ENCODE assay signal across 9 mouse cellular contexts in the genomic region with DNA sequence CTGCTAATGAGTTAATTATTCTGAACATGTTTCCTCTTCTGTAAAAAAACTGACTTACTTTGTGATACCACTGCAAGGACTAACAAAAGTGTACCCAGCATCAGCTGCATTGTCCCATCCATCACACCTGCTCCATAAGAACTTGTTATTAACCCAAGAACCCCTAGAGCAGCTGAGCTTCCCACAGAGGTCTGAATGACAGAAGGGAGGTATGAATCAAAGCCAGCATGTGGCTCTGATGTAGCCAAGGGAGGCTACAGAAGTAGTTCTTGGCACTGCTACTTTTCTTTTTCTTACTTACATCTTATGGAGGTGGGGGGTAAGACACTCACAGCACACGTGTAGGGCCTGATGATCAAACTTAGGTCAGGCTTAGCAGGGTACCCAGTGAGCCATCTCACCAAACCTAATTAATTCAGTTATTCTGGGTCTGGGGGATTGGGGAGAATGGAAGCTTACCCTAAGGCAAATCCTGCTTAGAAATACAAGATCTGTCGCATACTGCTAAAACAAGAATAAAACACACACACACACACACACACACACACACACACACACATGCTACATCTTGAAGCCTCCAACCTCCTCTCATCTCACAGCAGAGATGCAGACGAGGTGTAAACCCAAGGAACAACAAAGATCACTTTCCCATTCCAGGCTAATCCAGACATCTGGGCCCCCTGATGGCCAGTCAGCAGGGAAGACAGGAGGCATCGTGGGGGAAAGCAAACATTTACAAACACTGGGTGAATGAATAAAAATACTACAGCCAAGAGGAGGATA. TPM values are rescaled to one million over a fixed set of nuclear protein-coding genes. Genes with fewer than 3 reads are reported as not detected.
DNase-seq lines count a peak whose midpoint lies in the region; ATAC-seq lines count a peak whose summit lies in the region.
"Had no signal": no experiment of that assay in that cellular context is flagged by ENCODE, and none has a peak within 500 bp of the region (broad histone marks: within the 10 kb centered on the region; RNA-seq: fewer than 3 reads in every experiment).

No protein-coding gene starts in this region.

- H3K9me3 ChIP-seq in embryonic facial prominence, embryonic 10.5 days: no peaks in the 10 kb centered on the region
- H3K9me3 ChIP-seq in hindbrain, embryonic 12.5 days (replicated peaks): no peaks in the 10 kb centered on the region
- H3K9me3 ChIP-seq in midbrain, embryonic 16.5 days (replicated peaks; ENCODE audit: control insufficient read depth, low read length, poor library complexity, severe bottlenecking): no peaks in the 10 kb centered on the region

- peak; percentile 4 to 8 for DNase-seq in heart, postnatal 36 days
- DNase-seq in heart, postnatal 14 days: no peak
- DNase-seq in embryonic facial prominence, embryonic 10.5 days (ENCODE audit: low spot score): no peak
- no peak for DNase-seq in gastrocnemius, adult 8-10 months (ENCODE audit: low spot score in 2 of 2)
- no peak for DNase-seq in spleen, postnatal 14 days (ENCODE audit: low spot score in 2 of 2)
- no peak for DNase-seq in layer of hippocampus, postnatal 25 days (ENCODE audit: extremely low spot score in 1 of 2, low spot score in 1 of 2)
- DNase-seq: cerebellum, adult 18-20 months had no signal

- H3K4me3 ChIP-seq in embryonic facial prominence, embryonic 10.5 days: no peak overlapping the region
- no peak overlapping the region for H3K4me3 ChIP-seq in hindbrain, embryonic 12.5 days
- no peak overlapping the region for H3K4me3 ChIP-seq in midbrain, embryonic 16.5 days (ENCODE audit: low read depth, low read length)

- intact Hi-C loops in heart, postnatal 36 days (cut with DNase I): no loop called here
- intact Hi-C loops in heart, postnatal 14 days (cut with DNase I): no loop called here

- H3K4me2 ChIP-seq in hindbrain, embryonic 12.5 days (replicated peaks): no peak overlapping the region; the same call in 1 of the 2 replicates
- no peak overlapping the region for H3K4me2 ChIP-seq in midbrain, embryonic 16.5 days (ENCODE audit: low read length)

- ATAC-seq in hindbrain, embryonic 12.5 days (ENCODE audit: low FRiP score): peak; percentile 16; the same call in 1 of the 2 replicates
- ATAC-seq in midbrain, embryonic 16.5 days: peak; percentile 61; the same call in 1 of the 2 replicates

- no peaks in the 10 kb centered on the region; the same call in 1 of the 2 replicates for H3K36me3 ChIP-seq in embryonic facial prominence, embryonic 10.5 days (replicated peaks)
- H3K36me3 ChIP-seq in hindbrain, embryonic 12.5 days: no peaks in the 10 kb centered on the region
- H3K36me3 ChIP-seq in midbrain, embryonic 16.5 days (ENCODE audit: control insufficient read depth, insufficient read depth, low read length): no peaks in the 10 kb centered on the region

- 10% methylated on average over 4 of the region's 4 CpGs for WGBS in embryonic facial prominence, embryonic 10.5 days
- WGBS in hindbrain, embryonic 12.5 days: 13% methylated on average over 4 of the region's 4 CpGs
- WGBS in midbrain, embryonic 16.5 days: 9% methylated on average over 4 of the region's 4 CpGs

- no peaks in the 10 kb centered on the region for H3K27me3 ChIP-seq in embryonic facial prominence, embryonic 10.5 days (replicated peaks; ENCODE audit: low read depth, poor library complexity, severe bottlenecking)
- no peaks in the 10 kb centered on the region for H3K27me3 ChIP-seq in hindbrain, embryonic 12.5 days
- H3K27me3 ChIP-seq in midbrain, embryonic 16.5 days (ENCODE audit: control insufficient read depth, insufficient read depth, low read depth, low read length): no peaks in the 10 kb centered on the region

- peak overlapping the region; percentile 16; the same call in 1 of the 2 replicates for H3K27ac ChIP-seq in embryonic facial prominence, embryonic 10.5 days (replicated peaks)
- peak overlapping the region; percentile 40; the same call in 1 of the 2 replicates for H3K27ac ChIP-seq in hindbrain, embryonic 12.5 days
- peak overlapping the region; percentile 43; the same call in 1 of the 2 replicates for H3K27ac ChIP-seq in midbrain, embryonic 16.5 days (ENCODE audit: low read length)

- H3K4me1 ChIP-seq in embryonic facial prominence, embryonic 10.5 days: peaks cover 94% of the 10 kb centered on the region
- peaks cover 76% of the 10 kb centered on the region for H3K4me1 ChIP-seq in hindbrain, embryonic 12.5 days
- peaks cover 48% of the 10 kb centered on the region for H3K4me1 ChIP-seq in midbrain, embryonic 16.5 days (ENCODE audit: control insufficient read depth, insufficient read depth, low read length)

- H3K9ac ChIP-seq in hindbrain, embryonic 12.5 days: no peak overlapping the region
- peak overlapping the region; percentile 11; the same call in 1 of the 2 replicates for H3K9ac ChIP-seq in midbrain, embryonic 16.5 days (ENCODE audit: low read depth, low read length)

RNA-seq across cellular contexts. Expression of a gene that starts 11.5 kb away (rescaled TPM):
- 100 to 1,000 TPM; 292 to 300 TPM for total RNA-seq in heart, postnatal 36 days (2021)
- total RNA-seq in heart, postnatal 14 days (2021): 100 to 1,000 TPM; 209 to 221 TPM
- polyA plus RNA-seq in embryonic facial prominence, embryonic 10.5 days (2016; fragmentation: Nextera tagmentation; extraction: Ambion mirVana): 44.4 and 45.4 TPM in 2 replicates
- 50.3 and 52.4 TPM in 2 replicates for polyA plus RNA-seq in hindbrain, embryonic 12.5 days (2016; fragmentation: Nextera tagmentation; extraction: Ambion mirVana)
- polyA plus RNA-seq in midbrain, embryonic 16.5 days (2015; fragmentation: Nextera tagmentation; extraction: Ambion mirVana): 12.6 and 14.9 TPM in 2 replicates
- 100 to 1,000 TPM; 215 to 257 (median 231) TPM for total RNA-seq in gastrocnemius, adult 8-10 months (2022)
- 10 to 100 TPM; 26.9 to 31.4 TPM for total RNA-seq in layer of hippocampus, postnatal 25 days (2021)

RNA-seq across cellular contexts. Expression of a gene that starts 52.0 kb away (rescaled TPM):
- total RNA-seq in heart, postnatal 36 days (2021): under 1 TPM; 0.14 to 0.33 TPM
- under 1 TPM; 0.37 to 0.53 TPM for total RNA-seq in heart, postnatal 14 days (2021)
- polyA plus RNA-seq in embryonic facial prominence, embryonic 10.5 days (2016; fragmentation: Nextera tagmentation; extraction: Ambion mirVana): 8.7 and 9.7 TPM in 2 replicates
- 14.1 and 14.3 TPM in 2 replicates for polyA plus RNA-seq in hindbrain, embryonic 12.5 days (2016; fragmentation: Nextera tagmentation; extraction: Ambion mirVana)
- polyA plus RNA-seq in midbrain, embryonic 16.5 days (2015; fragmentation: Nextera tagmentation; extraction: Ambion mirVana): 14.1 and 17.4 TPM in 2 replicates
- total RNA-seq in gastrocnemius, adult 8-10 months (2022): not detected
- 10 to 100 TPM; 15.7 to 17.4 TPM for total RNA-seq in layer of hippocampus, postnatal 25 days (2021)

Comparison
In these comparisons a context has a peak if more than half of its experiments do, and no peak if none do; other contexts are left out.
1. DNase-seq: peak in heart, postnatal 36 days (2 of 2); none in heart, postnatal 14 days (0 of 2), embryonic facial prominence, embryonic 10.5 days (single experiment), gastrocnemius, adult 8-10 months (0 of 2), spleen, postnatal 14 days (0 of 2) and layer of hippocampus, postnatal 25 days (0 of 2).
2. RNA of a gene that starts 11.5 kb away (total RNA-seq): 292 to 300 TPM in heart, postnatal 36 days, 215 to 257 TPM in gastrocnemius, adult 8-10 months and 209 to 221 TPM in heart, postnatal 14 days; 26.9 to 31.4 TPM in layer of hippocampus, postnatal 25 days; every median in the first group is over 4 times any median in the second.
3. RNA of a gene that starts 52.0 kb away (total RNA-seq): 15.7 to 17.4 TPM in layer of hippocampus, postnatal 25 days; 0.37 to 0.53 TPM in heart, postnatal 14 days, 0.14 to 0.33 TPM in heart, postnatal 36 days and not detected in gastrocnemius, adult 8-10 months; every median in the first group is over 10 times any median in the second.
4. Peak in every context shown above with its lines, with median percentiles within 50 percentile points of each other: H3K27ac ChIP-seq.